Mouse (Mus musculus): Measurements from ENCODE around the gene Gtf2i.
"Not testable (repeated sequence)": the region's sequence is repeated elsewhere in the genome, so short reads cannot be mapped to it uniquely, and the experiment has no call there.

The Gtf2i gene

GRCm38 (mm10) chr5:134314688-134315622 is at the start of gene Gtf2i:
Gtf2i (minus strand) TSS chr5:134314760.
- DNase-seq: peak; percentile 97

GRCm38 (mm10) chr5:134359101-134359500 is 44.5 kb upstream of the Gtf2i start:
- no peak for DNase-seq

- not testable (repeated sequence) for DNase-seq
Measured at GRCm38 (mm10) chr5:134355372-134355771, 40.8 kb upstream of the Gtf2i start.

- DNase-seq: no peak
Measured at GRCm38 (mm10) chr5:134353117-134353516, 38.6 kb upstream of the Gtf2i start.

GRCm38 (mm10) chr5:134352527-134353001 is 38.0 kb upstream of the Gtf2i start:
- DNase-seq: no peak

- DNase-seq: peak; percentile 89
Measured at GRCm38 (mm10) chr5:134350660-134351059, 36.1 kb upstream of the Gtf2i start.

- DNase-seq: peak; percentile 23
Measured at GRCm38 (mm10) chr5:134347066-134347465, 32.5 kb upstream of the Gtf2i start.

GRCm38 (mm10) chr5:134345449-134345848 is 30.9 kb upstream of the Gtf2i start:
- peak; percentile 51 for DNase-seq

- no peak for DNase-seq
Measured at GRCm38 (mm10) chr5:134344076-134344475, 29.5 kb upstream of the Gtf2i start.

- DNase-seq: not testable (repeated sequence)
Measured at GRCm38 (mm10) chr5:134343530-134343929, 29.0 kb upstream of the Gtf2i start.

GRCm38 (mm10) chr5:134342503-134343205 is 28.1 kb upstream of the Gtf2i start:
- DNase-seq: peak; percentile 20

- DNase-seq: no peak
Measured at GRCm38 (mm10) chr5:134341721-134342120, 27.2 kb upstream of the Gtf2i start.

GRCm38 (mm10) chr5:134341321-134341720 is 26.8 kb upstream of the Gtf2i start:
- DNase-seq: peak; percentile 28

GRCm38 (mm10) chr5:134340101-134340522 is 25.6 kb upstream of the Gtf2i start:
- DNase-seq: no peak

- DNase-seq: not testable (repeated sequence)
Measured at GRCm38 (mm10) chr5:134337012-134337411, 22.5 kb upstream of the Gtf2i start.

GRCm38 (mm10) chr5:134332743-134333142 is 18.2 kb upstream of the Gtf2i start:
- DNase-seq: peak; percentile 64

- peak; percentile 60 for DNase-seq
Measured at GRCm38 (mm10) chr5:134330082-134330481, 15.5 kb upstream of the Gtf2i start.

GRCm38 (mm10) chr5:134329311-134329710 is 14.8 kb upstream of the Gtf2i start:
- no peak for DNase-seq

- no peak for DNase-seq
Measured at GRCm38 (mm10) chr5:134328482-134329001, 14.0 kb upstream of the Gtf2i start.

GRCm38 (mm10) chr5:134325856-134326566 is 11.5 kb upstream of the Gtf2i start:
- peak; percentile 51 for DNase-seq

- DNase-seq: peak; percentile 64
Measured at GRCm38 (mm10) chr5:134323869-134324268, 9.3 kb upstream of the Gtf2i start.

GRCm38 (mm10) chr5:134323311-134323710 is 8.8 kb upstream of the Gtf2i start:
- DNase-seq: no peak

GRCm38 (mm10) chr5:134322355-134322754 is 7.8 kb upstream of the Gtf2i start:
- DNase-seq: no peak

Data from lung, postnatal 36 days (tissue).